In genomic region chr5:100916416-100916815, GRCm38 (mm10) we compare ENCODE assay signal across 16 mouse cellular contexts.
A peak's percentile ranks its signal among the peaks of the same experiment; 100 is the strongest.
DNase-seq lines count a peak whose midpoint lies in the region; ATAC-seq lines count a peak whose summit lies in the region.
"Had no signal": no experiment of that assay in that cellular context is flagged by ENCODE, and none has a peak within 500 bp of the region (broad histone marks: within the 10 kb centered on the region; RNA-seq: fewer than 3 reads in every experiment).

No protein-coding gene starts in this region.

- no peak overlapping the region for H3K4me2 ChIP-seq in neural tube, embryonic 15.5 days
- H3K4me2 ChIP-seq: hindbrain, embryonic 13.5 days; limb, embryonic 12.5 days; lung, embryonic 15.5 days; midbrain, embryonic 11.5 days had no signal

- no peaks in the 10 kb centered on the region for H3K36me3 ChIP-seq in neural tube, embryonic 15.5 days
- H3K36me3 ChIP-seq: hindbrain, embryonic 13.5 days; limb, embryonic 12.5 days; lung, embryonic 15.5 days had no signal

- no peak overlapping the region for H3K9ac ChIP-seq in neural tube, embryonic 15.5 days (replicated peaks)
- H3K9ac ChIP-seq: hindbrain, embryonic 13.5 days; limb, embryonic 12.5 days; lung, embryonic 15.5 days had no signal

- H3K4me1 ChIP-seq in neural tube, embryonic 15.5 days = 0 out of 2 replicates have a peak, but pooled peaks cover under 1% of the 10 kb centered on the region
- H3K4me1 ChIP-seq: limb, embryonic 12.5 days; lung, embryonic 15.5 days had no signal

- DNase-seq in 3T3-L1 (ENCODE audit: low read depth, low spot score) (peak; percentile 22), 416B (ENCODE audit: low read depth) (peak; percentile 90)
- DNase-seq in left cerebral cortex, postnatal 25 days (ENCODE audit: low spot score in 2 of 2) = no peak
- no peak for DNase-seq in spleen, postnatal 14 days (ENCODE audit: low spot score in 2 of 2)
- DNase-seq: cerebellum, postnatal 14 days; gastrocnemius, postnatal 10 days; heart, postnatal 10 days; kidney, adult 9 months had no signal

- H3K27ac ChIP-seq in neural tube, embryonic 15.5 days (replicated peaks) = no peak overlapping the region
- H3K27ac ChIP-seq: hindbrain, embryonic 13.5 days; limb, embryonic 12.5 days; lung, embryonic 15.5 days had no signal

- peaks cover 39% of the 10 kb centered on the region for H3K27me3 ChIP-seq in neural tube, embryonic 15.5 days (replicated peaks)

- peak; percentile 24 for ATAC-seq in activated CD4-positive, CD25-positive, alpha-beta regulatory T cell, adult 4 months
- ATAC-seq in megakaryocyte, adult 5-6 weeks (ENCODE audit: poor library complexity, severe bottlenecking) = peak; percentile 64
- ATAC-seq in neural tube, embryonic 15.5 days (ENCODE audit: low FRiP score) = no peak
- ATAC-seq: forebrain, embryonic 16.5 days had no signal

- H3K9me3 ChIP-seq in neural tube, embryonic 15.5 days (replicated peaks) = no peaks in the 10 kb centered on the region
- H3K9me3 ChIP-seq: hindbrain, embryonic 13.5 days; limb, embryonic 12.5 days; lung, embryonic 15.5 days had no signal

- 76% methylated on average over 8 of the region's 8 CpGs for WGBS in neural tube, embryonic 15.5 days

- intact Hi-C loops in left cerebral cortex, postnatal 25 days (cut with DNase I) = loop anchor here (5.0 kb wide), 1 partner anchor 239 kb away; the partner anchor contains the start of gene Coq2

- no peak overlapping the region for H3K4me3 ChIP-seq in neural tube, embryonic 15.5 days (replicated peaks)
- H3K4me3 ChIP-seq: hindbrain, embryonic 13.5 days; limb, embryonic 12.5 days; lung, embryonic 15.5 days had no signal

Comparison
In these comparisons a context has a peak if more than half of its experiments do, and no peak if none do; other contexts are left out.
1. DNase-seq: peak in 3T3-L1 (single experiment) and 416B (single experiment); none in left cerebral cortex, postnatal 25 days (0 of 2) and spleen, postnatal 14 days (0 of 2).